Mouse (Mus musculus): ENCODE data around the gene Sfrp4. TPM values are rescaled to one million over a fixed set of nuclear protein-coding genes. Genes with fewer than 3 reads are reported as not detected.
"Not testable (repeated sequence)": the region's sequence is repeated elsewhere in the genome, so short reads cannot be mapped to it uniquely, and the experiment has no call there.

Gene Sfrp4
- 3.3 and 3.7 TPM in 2 replicates for polyA plus RNA-seq (2015; fragmentation: Nextera tagmentation; extraction: Ambion mirVana)

DNA sequence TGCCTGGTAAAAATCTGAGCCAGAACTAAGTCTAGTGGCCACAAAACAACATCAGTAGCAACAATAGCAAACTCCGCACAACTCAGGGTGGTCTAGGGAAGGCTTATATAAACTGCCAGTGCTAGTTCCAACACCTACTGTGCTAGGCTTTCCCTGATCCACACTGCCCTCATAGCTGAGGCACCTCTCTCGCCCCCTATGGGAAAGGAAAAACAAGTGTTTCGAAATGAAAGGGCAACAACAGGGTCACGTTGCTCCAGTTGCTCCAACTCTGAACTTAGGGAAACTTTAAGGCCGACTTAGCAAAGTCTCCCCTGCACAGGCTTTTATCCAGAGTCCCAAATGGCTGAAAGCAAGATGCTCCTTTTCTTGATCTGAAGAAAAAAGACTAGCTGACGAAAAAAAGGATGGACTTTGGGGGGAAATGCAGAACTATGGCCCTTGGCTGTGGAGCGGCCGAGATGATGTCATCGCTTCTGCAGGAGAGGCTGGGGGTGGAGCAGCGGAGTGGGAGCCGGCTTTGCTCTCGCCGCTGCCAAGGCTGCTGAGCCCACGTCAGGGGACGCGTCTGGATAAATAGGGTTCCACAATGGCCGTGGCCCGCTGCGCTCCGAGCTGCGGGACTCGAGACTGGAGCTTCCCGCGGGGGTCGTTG is at the start of gene Sfrp4:
Gene Sfrp4 (plus strand): TSS at position 532 of the 655 bp plus-strand sequence.
- 2% methylated on average over 25 of the region's 25 CpGs for WGBS
- ATAC-seq (replicated peaks), result peak; percentile 68

DNA sequence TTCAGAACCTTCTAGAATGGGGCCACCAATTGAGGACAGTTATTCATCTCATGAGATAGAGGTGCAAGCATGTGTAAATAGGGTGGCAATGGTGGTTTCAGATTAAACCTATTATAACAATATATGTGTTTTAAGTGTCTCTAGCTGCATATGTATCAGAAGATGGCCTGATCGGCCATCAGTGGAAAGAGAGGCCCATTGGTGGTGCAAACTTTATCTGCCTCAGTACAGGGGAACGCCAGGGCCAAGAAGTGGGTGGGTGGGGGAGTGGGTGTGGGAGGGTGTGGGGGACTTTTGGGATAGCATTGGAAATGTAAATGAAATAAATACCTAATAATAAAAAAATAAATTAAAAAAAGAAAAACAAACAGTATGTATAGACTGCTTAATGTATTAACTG is 48.2 kb upstream of the Sfrp4 start:
- H3K4me2 ChIP-seq; H3K4me3 ChIP-seq; H3K4me1 ChIP-seq; H3K9ac ChIP-seq; H3K27ac ChIP-seq; H3K36me3 ChIP-seq (replicated peaks); H3K9me3 ChIP-seq; ATAC-seq (replicated peaks); H3K27me3 ChIP-seq (replicated peaks): not testable (repeated sequence)
- WGBS, result 91% methylated on average over 2 of the region's 2 CpGs

More for the DNA sequence above, at the start of gene Sfrp4:
- Histone ChIP-seq H3K4me1 (peaks cover 20% of the 10 kb centered on the region; the same call in 1 of the 2 replicates), H3K9ac (peak within 1 kb of the TSS; percentile 47), H3K4me3 (peak within 1 kb of the TSS; percentile 48), H3K36me3 (replicated peaks) (no peaks in the 10 kb centered on the region), H3K27me3 (replicated peaks) (0 out of 2 replicates have a peak, but pooled peaks cover 3% of the 10 kb centered on the region), H3K27ac (no peak within 1 kb of the TSS), H3K4me2 (peak within 1 kb of the TSS; percentile 72), H3K9me3 (no peaks in the 10 kb centered on the region)

DNA sequence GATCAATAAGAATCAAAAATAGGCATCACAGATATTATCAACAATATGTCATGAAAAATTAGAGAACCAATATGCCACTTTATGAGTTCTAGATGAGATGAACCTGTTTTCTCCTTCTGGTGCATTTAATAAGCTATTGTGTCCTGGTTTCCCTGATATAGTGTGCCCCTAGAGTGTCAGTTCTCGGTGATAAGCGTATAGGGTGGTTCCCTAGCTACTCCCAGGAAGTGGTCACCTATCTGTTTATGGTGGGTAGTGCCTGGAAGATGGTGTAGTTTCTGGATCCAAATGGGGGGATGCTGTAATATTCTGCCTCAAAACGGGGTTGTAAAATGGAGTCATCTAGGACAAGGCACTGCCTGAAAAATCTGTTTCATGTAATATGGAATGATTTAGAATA is 47.0 kb upstream of the Sfrp4 start:
- Histone ChIP-seq H3K27ac (no peak overlapping the region), H3K4me2 (no peak overlapping the region), H3K36me3 (replicated peaks) (no peaks in the 10 kb centered on the region), H3K27me3 (replicated peaks) (no peaks in the 10 kb centered on the region), H3K9me3 (no peaks in the 10 kb centered on the region), H3K4me1 (no peaks in the 10 kb centered on the region), H3K9ac (no peak overlapping the region), H3K4me3 (no peak overlapping the region)
- ATAC-seq (replicated peaks), result no peak
- WGBS, result 94% methylated on average over 3 of the region's 3 CpGs

DNA sequence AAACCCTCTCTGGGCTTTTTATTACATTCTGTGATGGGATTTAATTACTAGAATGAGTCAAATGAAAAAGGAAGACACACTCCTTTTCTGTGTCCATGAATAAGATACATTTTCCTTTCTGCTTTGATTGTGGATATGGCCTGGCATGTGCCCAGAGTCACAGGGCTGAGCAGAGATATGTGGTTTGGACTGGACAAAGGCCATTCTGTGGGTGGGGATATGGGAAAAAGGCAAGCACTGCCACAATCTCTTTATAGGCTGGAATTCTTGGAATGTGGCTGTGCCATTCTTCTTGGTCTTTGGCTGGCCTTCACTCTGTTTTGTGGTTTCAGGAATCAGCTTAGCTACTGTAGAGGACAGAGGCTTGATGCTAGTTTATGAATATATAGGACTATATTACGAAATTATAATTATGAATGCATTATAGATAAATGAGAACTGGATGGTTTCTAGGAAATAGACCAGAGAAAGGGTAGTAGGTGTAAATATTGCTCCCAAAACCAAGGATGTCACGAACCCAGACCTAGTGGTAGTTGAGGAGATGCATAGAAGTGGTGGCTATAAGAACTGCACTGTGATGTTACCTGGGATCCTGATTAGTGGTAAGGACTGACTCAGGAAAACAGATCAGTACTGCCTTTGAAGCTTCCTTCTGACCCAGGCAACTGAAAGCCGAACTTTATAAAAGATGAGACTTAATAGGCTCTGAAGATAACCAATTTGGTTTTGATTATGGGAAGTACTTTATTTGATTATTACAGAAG is 31.7 kb upstream of the Sfrp4 start:
- H3K36me3 ChIP-seq (replicated peaks), result no peaks in the 10 kb centered on the region
- no peak for ATAC-seq (replicated peaks)
- no peaks in the 10 kb centered on the region for H3K9me3 ChIP-seq
- H3K4me1 ChIP-seq, result no peaks in the 10 kb centered on the region
- no peak overlapping the region for H3K27ac ChIP-seq
- no peaks in the 10 kb centered on the region for H3K27me3 ChIP-seq (replicated peaks)
- no peak overlapping the region for H3K4me3 ChIP-seq
- H3K4me2 ChIP-seq, result no peak overlapping the region
- WGBS, result 85% methylated on average over 3 of the region's 3 CpGs
- H3K9ac ChIP-seq, result no peak overlapping the region

DNA sequence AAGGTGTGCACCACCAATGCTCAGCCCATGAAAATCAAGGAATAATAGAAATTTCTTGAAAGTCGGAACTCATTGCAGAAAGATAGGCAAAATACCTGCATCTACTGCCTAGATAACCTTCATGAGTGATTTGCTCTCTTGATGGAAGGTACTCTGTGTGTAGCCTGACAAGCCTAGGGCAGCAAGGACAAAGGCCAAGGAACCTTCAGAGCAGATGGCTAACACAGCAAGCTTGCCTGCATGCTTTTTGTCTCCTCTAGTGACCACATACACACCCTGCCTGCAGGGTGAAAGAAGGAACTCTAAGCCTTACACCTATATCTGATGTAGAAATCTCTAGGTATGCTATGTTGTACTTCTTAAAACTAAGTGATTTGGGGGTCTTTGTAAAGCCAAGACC is 27.8 kb upstream of the Sfrp4 start:
- Histone ChIP-seq H3K4me2 (no peak overlapping the region), H3K4me1 (no peaks in the 10 kb centered on the region), H3K36me3 (replicated peaks) (no peaks in the 10 kb centered on the region), H3K9ac (no peak overlapping the region), H3K27ac (no peak overlapping the region), H3K4me3 (no peak overlapping the region), H3K9me3 (no peaks in the 10 kb centered on the region), H3K27me3 (replicated peaks) (no peaks in the 10 kb centered on the region)
- no peak for ATAC-seq (replicated peaks)
- 95% methylated on average over 1 of the region's 1 CpGs for WGBS

DNA sequence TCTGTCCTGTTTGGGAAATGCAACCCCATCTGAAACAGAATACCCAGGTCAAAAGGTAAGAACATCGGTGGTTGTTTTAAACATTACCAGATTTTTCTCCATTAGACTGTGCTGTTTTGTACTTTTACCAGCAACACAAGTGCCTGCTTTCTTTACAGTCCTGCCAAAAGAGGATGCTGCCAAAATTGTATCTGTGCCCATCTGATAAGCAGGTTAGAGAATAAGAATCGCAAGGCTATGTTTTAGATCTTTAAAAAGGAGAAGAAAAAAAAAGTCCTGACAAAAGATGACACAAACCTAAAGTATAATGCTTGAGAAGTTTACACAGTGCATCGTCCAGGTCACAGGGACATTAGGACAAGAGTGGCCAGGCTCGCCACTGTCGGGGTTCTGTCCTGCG is 23.7 kb upstream of the Sfrp4 start:
- 89% methylated on average over 6 of the region's 6 CpGs for WGBS
- Histone ChIP-seq H3K4me2 (no peak overlapping the region), H3K27ac (no peak overlapping the region), H3K4me3 (no peak overlapping the region), H3K27me3 (replicated peaks) (no peaks in the 10 kb centered on the region), H3K9me3 (no peaks in the 10 kb centered on the region), H3K36me3 (replicated peaks) (no peaks in the 10 kb centered on the region), H3K9ac (no peak overlapping the region), H3K4me1 (no peaks in the 10 kb centered on the region)
- no peak for ATAC-seq (replicated peaks)

DNA sequence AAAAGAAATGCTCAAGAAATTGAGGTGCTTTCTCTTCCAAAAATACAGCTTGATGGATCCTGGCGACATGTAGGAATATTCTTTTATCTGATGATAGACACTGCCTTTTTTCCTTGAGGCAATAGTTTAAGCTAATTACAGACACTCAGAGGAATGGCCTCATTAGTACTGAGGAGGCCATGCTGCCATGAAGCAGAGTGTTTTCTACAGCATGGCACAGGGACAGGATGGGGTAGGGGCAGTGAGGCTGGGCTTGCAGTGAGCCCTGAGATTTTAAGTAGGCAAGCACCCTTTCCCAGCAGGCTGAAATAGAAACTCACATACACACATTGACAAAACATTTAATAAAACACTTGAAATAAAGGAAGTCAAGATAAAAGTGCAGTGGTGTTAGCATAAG is 20.4 kb upstream of the Sfrp4 start:
- Histone ChIP-seq H3K36me3 (replicated peaks) (no peaks in the 10 kb centered on the region), H3K9me3 (no peaks in the 10 kb centered on the region), H3K9ac (no peak overlapping the region), H3K27ac (no peak overlapping the region), H3K27me3 (replicated peaks) (no peaks in the 10 kb centered on the region), H3K4me3 (no peak overlapping the region), H3K4me2 (no peak overlapping the region), H3K4me1 (no peaks in the 10 kb centered on the region)
- 77% methylated on average over 1 of the region's 1 CpGs for WGBS
- no peak for ATAC-seq (replicated peaks)

DNA sequence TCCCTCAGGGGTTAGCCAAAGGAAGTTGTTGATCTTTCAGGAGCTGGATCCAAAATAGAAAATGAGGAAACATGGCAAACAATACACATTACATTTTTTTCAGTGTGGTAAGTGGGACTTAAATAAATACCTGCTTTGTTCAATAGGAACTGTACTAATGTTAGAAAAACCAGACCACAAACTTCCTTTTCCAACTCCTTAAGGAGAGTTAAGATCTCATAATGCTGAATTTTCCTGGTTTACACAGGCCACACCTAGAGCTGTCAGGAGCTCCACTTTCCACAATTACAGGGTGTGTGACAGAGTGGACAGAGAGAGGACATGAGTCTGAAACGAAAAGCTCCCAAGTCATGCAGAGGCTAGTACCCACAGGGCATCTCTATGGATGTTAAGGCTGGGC is 19.2 kb upstream of the Sfrp4 start:
- Histone ChIP-seq H3K4me3 (no peak overlapping the region), H3K36me3 (replicated peaks) (no peaks in the 10 kb centered on the region), H3K9me3 (no peaks in the 10 kb centered on the region), H3K27ac (no peak overlapping the region), H3K4me1 (no peaks in the 10 kb centered on the region), H3K4me2 (no peak overlapping the region), H3K27me3 (replicated peaks) (no peaks in the 10 kb centered on the region), H3K9ac (no peak overlapping the region)
- WGBS, result 84% methylated on average over 1 of the region's 1 CpGs
- ATAC-seq (replicated peaks), result no peak

DNA sequence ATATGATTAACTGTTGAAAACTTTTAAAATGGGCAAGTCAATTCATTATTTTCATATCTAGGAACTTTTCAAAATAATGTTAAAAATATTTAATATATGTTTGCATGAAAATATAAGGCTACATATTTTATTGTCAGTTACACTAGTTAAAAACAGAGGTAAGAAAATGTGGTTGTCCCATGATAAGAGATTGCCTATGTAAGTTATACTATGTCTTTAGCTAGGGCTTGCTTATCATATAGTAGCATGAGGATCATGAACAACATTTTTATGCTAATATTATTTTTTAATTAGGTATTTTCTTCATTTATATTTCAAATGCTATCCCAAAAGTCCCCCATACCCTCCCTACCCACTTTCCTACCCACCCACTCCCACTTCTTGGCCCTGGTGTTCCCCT is 18.0 kb upstream of the Sfrp4 start:
- no peaks in the 10 kb centered on the region for H3K27me3 ChIP-seq (replicated peaks)
- no peak overlapping the region for H3K4me3 ChIP-seq
- no peak overlapping the region for H3K4me2 ChIP-seq
- ATAC-seq (replicated peaks), result no peak
- H3K27ac ChIP-seq, result no peak overlapping the region
- H3K9ac ChIP-seq, result no peak overlapping the region
- H3K4me1 ChIP-seq, result no peaks in the 10 kb centered on the region
- H3K9me3 ChIP-seq, result no peaks in the 10 kb centered on the region
- no peaks in the 10 kb centered on the region for H3K36me3 ChIP-seq (replicated peaks)

DNA sequence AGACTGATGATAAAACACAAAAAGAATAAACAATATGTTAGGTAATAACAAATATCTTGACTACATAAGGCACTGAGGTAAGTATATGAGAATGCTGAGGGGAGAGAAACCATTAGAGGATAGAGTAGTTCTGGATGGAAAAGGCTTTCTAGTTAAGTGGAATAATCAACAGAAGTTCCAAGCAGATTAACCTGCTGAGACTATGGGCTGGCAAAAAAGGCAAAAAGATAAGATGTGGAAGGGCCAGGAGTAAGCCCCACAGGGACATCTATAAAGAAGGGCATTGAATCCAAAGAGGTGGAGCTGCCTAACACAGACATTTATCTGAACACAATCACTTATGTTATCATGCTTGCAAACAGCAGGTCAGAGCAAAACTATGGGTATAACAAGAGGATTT is 14.8 kb upstream of the Sfrp4 start:
- no peaks in the 10 kb centered on the region for H3K9me3 ChIP-seq
- ATAC-seq (replicated peaks), result no peak
- no peak overlapping the region for H3K27ac ChIP-seq
- H3K4me3 ChIP-seq, result no peak overlapping the region
- H3K9ac ChIP-seq, result no peak overlapping the region
- no peak overlapping the region for H3K4me2 ChIP-seq
- H3K27me3 ChIP-seq (replicated peaks), result no peaks in the 10 kb centered on the region
- peaks cover 9% of the 10 kb centered on the region; the same call in 1 of the 2 replicates for H3K4me1 ChIP-seq
- no peaks in the 10 kb centered on the region for H3K36me3 ChIP-seq (replicated peaks)

DNA sequence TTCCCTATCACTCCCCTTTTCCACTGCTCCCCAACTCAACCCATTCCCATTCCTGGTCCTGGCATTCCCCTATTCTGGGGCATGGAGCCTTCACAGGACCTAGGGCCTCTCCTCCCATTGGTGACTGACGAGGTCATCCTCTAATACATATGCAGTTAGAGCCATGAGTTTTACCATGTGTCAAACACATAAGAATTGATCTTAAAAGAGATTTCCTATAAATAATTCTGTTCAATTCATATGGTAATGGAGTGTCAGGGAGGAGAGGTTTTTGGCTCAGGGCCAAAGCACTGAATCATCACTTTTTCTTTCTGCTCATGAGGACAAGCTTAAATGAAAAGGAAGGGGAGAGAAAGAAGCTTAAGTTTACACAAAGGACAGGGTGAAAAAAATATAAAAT is 10.6 kb upstream of the Sfrp4 start:
- H3K4me2 ChIP-seq, result no peak overlapping the region
- no peak overlapping the region for H3K9ac ChIP-seq
- 20% methylated on average over 1 of the region's 1 CpGs for WGBS
- H3K4me3 ChIP-seq, result no peak overlapping the region
- no peaks in the 10 kb centered on the region for H3K36me3 ChIP-seq (replicated peaks)
- no peaks in the 10 kb centered on the region for H3K27me3 ChIP-seq (replicated peaks)
- H3K4me1 ChIP-seq, result peaks cover 9% of the 10 kb centered on the region; the same call in 1 of the 2 replicates
- H3K27ac ChIP-seq, result 0 out of 2 replicates have a peak overlapping the region, but pooled peaks have one; percentile 20
- H3K9me3 ChIP-seq, result no peaks in the 10 kb centered on the region
- peak; percentile 64; the same call in 1 of the 2 replicates for ATAC-seq (replicated peaks)

DNA sequence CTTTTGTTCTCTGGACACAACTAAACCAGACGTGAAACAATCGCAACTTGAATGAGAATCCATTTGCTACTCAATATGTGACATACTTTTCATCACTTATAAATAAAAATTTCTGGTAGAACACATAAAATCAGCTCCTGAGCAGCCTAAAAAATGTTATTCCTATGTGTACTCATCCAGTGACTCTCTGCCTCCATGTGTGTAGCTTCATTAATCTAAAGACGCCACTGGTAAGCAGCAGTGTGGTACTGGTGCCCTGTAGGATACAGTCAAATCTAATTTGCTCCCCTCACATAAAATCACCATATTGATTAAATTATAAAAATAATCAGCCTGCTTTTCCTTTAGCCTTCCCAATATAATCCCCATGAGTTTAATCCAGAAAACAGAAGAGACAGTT is 9.9 kb upstream of the Sfrp4 start:
- 40% methylated on average over 3 of the region's 3 CpGs for WGBS
- H3K27ac ChIP-seq, result peak overlapping the region; percentile 20; the same call in 1 of the 2 replicates
- no peak overlapping the region for H3K4me2 ChIP-seq
- H3K9me3 ChIP-seq, result no peaks in the 10 kb centered on the region
- H3K36me3 ChIP-seq (replicated peaks), result no peaks in the 10 kb centered on the region
- no peaks in the 10 kb centered on the region for H3K27me3 ChIP-seq (replicated peaks)
- peaks cover 10% of the 10 kb centered on the region for H3K4me1 ChIP-seq
- no peak overlapping the region for H3K4me3 ChIP-seq
- no peak overlapping the region for H3K9ac ChIP-seq
- ATAC-seq (replicated peaks), result no peak

DNA sequence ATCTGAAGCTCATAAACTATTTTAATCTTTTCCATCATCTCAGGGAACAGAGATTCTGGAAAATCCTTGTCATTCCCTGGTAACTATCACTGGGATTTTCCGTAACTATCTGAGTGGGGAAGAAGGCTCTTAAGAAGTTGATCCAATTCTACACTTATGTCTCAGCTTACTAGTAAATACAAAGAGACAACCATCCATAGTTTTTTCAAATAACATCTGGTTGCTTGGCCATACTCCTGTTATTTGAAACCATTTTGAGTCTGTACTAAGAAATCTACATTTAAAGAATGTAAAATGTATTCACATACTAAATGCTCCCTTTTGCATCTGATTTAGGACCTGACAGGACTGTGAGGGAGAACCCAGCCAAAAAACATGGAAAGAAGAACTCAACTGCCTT is 9.5 kb upstream of the Sfrp4 start:
- no peak overlapping the region for H3K4me2 ChIP-seq
- peaks cover 14% of the 10 kb centered on the region for H3K4me1 ChIP-seq
- H3K9ac ChIP-seq, result no peak overlapping the region
- H3K9me3 ChIP-seq, result no peaks in the 10 kb centered on the region
- H3K27ac ChIP-seq, result no peak overlapping the region
- WGBS, result 62% methylated on average over 1 of the region's 1 CpGs
- ATAC-seq (replicated peaks), result no peak
- no peak overlapping the region for H3K4me3 ChIP-seq
- no peaks in the 10 kb centered on the region for H3K27me3 ChIP-seq (replicated peaks)
- no peaks in the 10 kb centered on the region for H3K36me3 ChIP-seq (replicated peaks)
